Mouse (Mus musculus) C2C12 (cell line): Measurements from ENCODE around the gene Vipas39. TPM values are rescaled to one million over a fixed set of nuclear protein-coding genes. Genes with fewer than 3 reads are reported as not detected.
A peak's percentile ranks its signal among the peaks of the same experiment; 100 is the strongest.
"Not testable (repeated sequence)": the region's sequence is repeated elsewhere in the genome, so short reads cannot be mapped to it uniquely, and the experiment has no call there.

Experiments
- H3K27me3 ChIP-seq: one replicate; pipeline ENCODE4 v1.6.1; 2011; ENCODE audit not compliant: control insufficient read depth, insufficient read depth, insufficient read length
- H3K36me3 ChIP-seq: one replicate; pipeline ENCODE4 v1.6.1; 2011; ENCODE audit not compliant: control insufficient read depth, insufficient read depth
- H3K4me3 ChIP-seq: one replicate; pipeline ENCODE4 v1.5.1; 2011; ENCODE audit warnings: mild to moderate bottlenecking, control low read depth; ENCODE audit not compliant: poor library complexity, insufficient read depth, severe bottlenecking
- H3K79me2 ChIP-seq: one replicate; pipeline ENCODE4 v1.6.1; 2011; ENCODE audit not compliant: control insufficient read depth, insufficient read depth
- H3K79me3 ChIP-seq: one replicate; pipeline ENCODE4 v1.6.1; 2011; ENCODE audit warnings: low read depth, control low read depth
- H3ac ChIP-seq: one replicate; pipeline ENCODE3; 2011; ENCODE audit warnings: low read depth; ENCODE audit not compliant: control insufficient read depth, insufficient read length
- CEBPB ChIP-seq: IDR thresholded peaks from one replicate; pipeline ENCODE4 v1.6.1; 2011; ENCODE audit warnings: low read depth, mild to moderate bottlenecking, control low read depth, moderate library complexity
- CTCF ChIP-seq: IDR thresholded peaks from one replicate; pipeline ENCODE4 v1.5.1; 2011; ENCODE audit not compliant: control insufficient read depth, insufficient read depth, insufficient read length
- FOSL1 ChIP-seq: IDR thresholded peaks from one replicate; pipeline ENCODE4 v1.8.0; 2011; ENCODE audit warnings: mild to moderate bottlenecking, low read length; ENCODE audit not compliant: poor library complexity, insufficient read depth, severe bottlenecking
- MAX ChIP-seq: IDR thresholded peaks from one replicate; pipeline ENCODE4 v1.6.1; 2011; ENCODE audit warnings: mild to moderate bottlenecking, control low read depth
- MYOD1 ChIP-seq: IDR thresholded peaks from one replicate; pipeline ENCODE4 v1.6.1; 2011; ENCODE audit warnings: low read depth; ENCODE audit not compliant: control insufficient read depth, insufficient read length
- MYOG ChIP-seq: IDR thresholded peaks from one replicate; pipeline ENCODE4 v1.6.1; 2011; ENCODE audit not compliant: control insufficient read depth, insufficient read length; ENCODE audit errors: extremely low read depth
- USF1 ChIP-seq: IDR thresholded peaks from one replicate; pipeline ENCODE4 v1.6.1; 2011; ENCODE audit warnings: low read depth, mild to moderate bottlenecking, control low read depth, moderate library complexity
- polyA plus RNA-seq: library from polyadenylated mRNA; unstranded; fragments of >200 nt; fragmentation: generic; extraction: Trizol; gene quantifications from one replicate; pipeline ENCODE4 v1.2.1, GENCODE M21; 2012; ENCODE audit warnings: missing spikeins

Gene Vipas39
- polyA plus RNA-seq, 1 experiment, result 23.2 TPM

DNA sequence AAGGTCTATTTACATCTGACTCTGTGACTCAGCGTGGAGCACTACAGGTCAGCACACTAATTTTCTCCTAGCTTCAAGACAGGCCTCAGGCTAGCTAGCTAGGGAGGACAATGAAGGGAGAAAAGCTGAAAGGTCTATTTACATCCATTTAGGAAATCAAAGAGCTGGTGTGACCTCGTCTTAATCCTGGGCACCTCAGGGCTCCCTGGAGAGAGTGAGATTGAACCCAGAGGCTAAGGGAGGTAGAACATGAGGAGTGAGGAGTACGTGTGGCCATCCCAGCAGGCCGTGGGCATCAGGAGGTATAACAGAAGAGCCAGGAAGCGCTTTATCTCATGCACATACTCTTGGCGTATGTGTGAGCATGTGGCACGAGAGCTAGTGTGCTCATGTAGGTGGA lies 17.6 kb upstream of the Vipas39 start:
- H3K79me2 ChIP-seq, result no peaks in the 10 kb centered on the region
- no peaks in the 10 kb centered on the region for H3K27me3 ChIP-seq
- H3K4me3 ChIP-seq, result no peak overlapping the region
- H3K36me3 ChIP-seq, result no peaks in the 10 kb centered on the region
- no peak overlapping the region for H3ac ChIP-seq
- H3K79me3 ChIP-seq, result no peaks in the 10 kb centered on the region
- TF ChIP-seq MAX, result no peak
- TF ChIP-seq MYOD1, result no peak
- TF ChIP-seq CEBPB, result no peak
- TF ChIP-seq USF1, result no peak
- TF ChIP-seq FOSL1, result no peak
- TF ChIP-seq CTCF, result no peak
- no peak for TF ChIP-seq MYOG

DNA sequence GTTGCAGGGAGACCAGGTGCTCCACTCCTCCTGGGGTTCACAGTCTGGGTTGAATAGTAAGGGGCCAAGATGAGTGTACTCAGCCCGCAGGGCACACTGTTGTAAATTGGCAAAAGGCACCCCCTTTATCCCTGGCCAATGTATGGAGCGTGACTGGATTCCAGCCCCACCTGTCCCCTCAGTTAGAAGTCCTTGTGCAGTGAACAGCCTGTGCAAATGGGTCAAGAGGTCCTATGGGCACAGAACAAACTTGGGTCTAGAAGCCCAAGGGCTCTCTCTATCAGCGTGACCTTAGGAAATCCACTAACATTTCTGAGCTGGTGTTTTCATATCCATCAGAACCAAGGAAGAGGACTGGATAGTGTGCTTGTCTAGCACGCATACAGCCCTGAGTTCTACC lies 16.7 kb upstream of the Vipas39 start:
- H3ac ChIP-seq, result no peak overlapping the region
- no peaks in the 10 kb centered on the region for H3K79me3 ChIP-seq
- H3K27me3 ChIP-seq, result no peaks in the 10 kb centered on the region
- no peaks in the 10 kb centered on the region for H3K36me3 ChIP-seq
- H3K4me3 ChIP-seq, result no peak overlapping the region
- no peak for TF ChIP-seq USF1
- TF ChIP-seq MAX, result no peak
- TF ChIP-seq CEBPB, result no peak
- TF ChIP-seq FOSL1, result no peak
- no peak for TF ChIP-seq MYOG
- no peak for TF ChIP-seq CTCF
- TF ChIP-seq MYOD1, result no peak
- no peaks in the 10 kb centered on the region for H3K79me2 ChIP-seq

DNA sequence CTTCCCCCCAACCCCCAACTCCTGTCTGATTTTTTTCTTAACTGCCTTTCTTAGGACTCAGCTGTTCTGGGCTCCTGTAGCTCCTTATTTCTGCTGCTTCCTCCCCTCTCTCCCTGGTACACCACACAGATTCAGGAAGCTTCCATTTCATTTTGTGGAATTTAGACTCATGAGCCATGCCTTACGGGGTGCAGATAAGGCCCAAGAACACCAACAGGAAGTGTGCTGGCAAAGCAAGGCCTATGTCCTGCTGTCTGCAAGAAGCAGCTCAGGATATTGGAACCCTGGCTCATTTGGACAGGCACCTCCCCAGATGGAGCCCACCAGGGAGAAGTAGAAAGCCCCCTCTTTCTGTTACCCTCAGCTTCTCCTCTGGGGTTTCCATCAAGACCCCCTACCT lies 15.7 kb upstream of the Vipas39 start:
- H3K79me3 ChIP-seq, result no peaks in the 10 kb centered on the region
- H3K36me3 ChIP-seq, result peaks cover 1% of the 10 kb centered on the region
- TF ChIP-seq CEBPB, result no peak
- no peak for TF ChIP-seq MYOG
- TF ChIP-seq MYOD1, result no peak
- no peak for TF ChIP-seq USF1
- no peak for TF ChIP-seq FOSL1
- no peak for TF ChIP-seq CTCF
- no peak for TF ChIP-seq MAX
- H3K79me2 ChIP-seq, result no peaks in the 10 kb centered on the region
- no peak overlapping the region for H3K4me3 ChIP-seq
- no peak overlapping the region for H3ac ChIP-seq
- no peaks in the 10 kb centered on the region for H3K27me3 ChIP-seq

DNA sequence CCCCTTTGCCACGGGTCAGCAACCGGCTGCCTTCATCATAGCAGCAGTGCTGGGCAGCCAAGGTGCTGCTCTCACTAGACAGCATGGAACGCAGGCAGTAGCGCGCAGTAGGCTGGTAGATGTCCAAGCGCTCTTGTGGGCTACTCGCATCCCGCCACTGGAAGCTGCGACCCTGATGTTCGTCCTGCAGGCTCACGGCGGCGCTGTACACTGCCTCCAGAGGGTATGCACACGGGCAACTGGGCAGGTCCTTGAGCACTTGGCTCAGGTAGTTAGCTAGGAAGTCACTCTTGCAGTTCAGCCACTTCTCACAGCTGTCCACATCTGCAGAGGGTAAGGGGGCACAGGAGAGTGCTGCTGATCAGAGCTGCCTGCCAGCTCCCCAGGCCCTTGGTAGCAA lies 13.8 kb upstream of the Vipas39 start:
- no peak for TF ChIP-seq USF1
- TF ChIP-seq CTCF, result no peak
- no peak for TF ChIP-seq MAX
- no peak for TF ChIP-seq MYOG
- TF ChIP-seq CEBPB, result no peak
- no peak for TF ChIP-seq FOSL1
- no peak for TF ChIP-seq MYOD1
- Histone ChIP-seq H3K36me3 (peaks cover 20% of the 10 kb centered on the region), H3K4me3 (no peak overlapping the region), H3ac (no peak overlapping the region), H3K27me3 (no peaks in the 10 kb centered on the region), H3K79me2 (no peaks in the 10 kb centered on the region), H3K79me3 (no peaks in the 10 kb centered on the region)

GRCm38 (mm10) chr12:87279350-87279749 lies 13.3 kb upstream of the Vipas39 start:
- Histone ChIP-seq H3K4me3 (no peak overlapping the region), H3K36me3 (peaks cover 25% of the 10 kb centered on the region), H3ac (no peak overlapping the region), H3K27me3 (no peaks in the 10 kb centered on the region), H3K79me2 (no peaks in the 10 kb centered on the region), H3K79me3 (no peaks in the 10 kb centered on the region)
- no peak for TF ChIP-seq MYOG
- no peak for TF ChIP-seq FOSL1
- no peak for TF ChIP-seq MYOD1
- no peak for TF ChIP-seq USF1
- no peak for TF ChIP-seq MAX
- no peak for TF ChIP-seq CTCF
- TF ChIP-seq CEBPB, result no peak

GRCm38 (mm10) chr12:87278118-87278730 lies 12.2 kb upstream of the Vipas39 start:
- H3K36me3 ChIP-seq, result peaks cover 36% of the 10 kb centered on the region
- no peaks in the 10 kb centered on the region for H3K27me3 ChIP-seq
- no peaks in the 10 kb centered on the region for H3K79me3 ChIP-seq
- no peaks in the 10 kb centered on the region for H3K79me2 ChIP-seq
- H3K4me3 ChIP-seq, result no peak overlapping the region
- TF ChIP-seq MAX, result no peak
- peak; percentile 30 for TF ChIP-seq USF1
- H3ac ChIP-seq, result no peak overlapping the region

DNA sequence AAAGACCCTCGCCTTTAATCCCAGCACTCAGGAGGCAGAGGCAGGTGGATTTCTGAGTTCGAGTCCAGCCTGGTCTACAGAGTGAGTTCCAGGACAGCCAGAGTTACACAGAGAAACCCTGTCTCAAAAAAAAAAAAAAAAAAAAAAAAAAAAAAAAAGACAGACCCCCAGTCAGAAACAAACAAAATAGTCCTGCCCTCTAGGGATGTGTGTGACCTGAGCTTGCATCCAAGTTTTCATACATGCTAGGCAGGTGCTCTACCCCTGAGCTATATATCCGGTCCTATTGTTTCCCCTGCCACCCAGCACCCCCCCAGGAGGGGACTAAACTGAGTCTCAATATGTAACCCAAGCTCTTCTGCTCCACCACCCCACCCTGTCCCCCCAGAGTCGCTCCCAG lies 11.2 kb upstream of the Vipas39 start:
- not testable (repeated sequence) for H3K79me2 ChIP-seq, H3K79me3 ChIP-seq, H3K4me3 ChIP-seq, H3ac ChIP-seq, H3K27me3 ChIP-seq
- H3K36me3 ChIP-seq, result peaks cover 46% of the 10 kb centered on the region
